Mouse (Mus musculus) B cell, adult 2 months (primary cell): ENCODE results near the gene Pnpla2.

ENCODE experiments used
- DNase-seq, 2 experiments: peaks; one replicate each; pipeline ENCODE4 v3.0.0; 2022

Gene Pnpla2

DNA sequence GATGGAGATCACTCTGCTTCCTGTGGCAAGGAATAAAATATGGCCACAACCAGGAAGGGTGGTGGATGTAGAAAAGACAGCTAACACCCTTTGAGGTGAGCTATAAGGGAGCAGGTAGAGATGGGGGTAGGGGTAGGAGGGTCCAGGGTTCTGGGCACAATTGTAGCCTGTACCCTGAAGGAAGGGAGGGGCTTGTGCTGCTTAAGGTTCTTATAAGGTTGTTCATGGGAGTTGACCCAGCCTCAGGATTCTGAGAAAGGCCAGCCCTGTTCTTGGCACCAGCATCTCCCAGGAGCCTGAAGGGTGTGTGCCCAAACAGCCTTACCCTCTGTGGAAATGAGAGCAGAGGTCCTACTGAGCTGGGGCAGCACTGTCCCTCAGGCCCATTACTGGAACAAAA lies 3.1 kb upstream of the Pnpla2 start:
- no peak for DNase-seq

DNA sequence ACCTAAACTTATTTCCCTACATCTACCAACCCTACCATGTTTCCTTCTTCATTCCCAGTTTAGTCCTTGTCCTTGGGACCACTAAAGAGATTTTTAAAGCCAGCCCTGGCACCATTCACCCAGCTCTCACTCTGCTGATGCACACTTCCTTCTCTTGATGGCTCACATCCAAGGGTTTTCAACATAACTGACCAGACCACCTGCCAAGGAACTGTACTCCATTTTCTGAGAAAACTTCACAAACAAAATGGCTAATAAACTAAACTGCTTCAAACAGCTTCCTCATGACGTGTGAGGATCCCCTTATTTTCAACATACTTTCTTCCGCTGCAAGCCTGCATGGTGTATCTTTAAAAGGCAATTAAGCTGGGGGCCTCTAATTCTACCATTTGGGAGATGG lies 1.4 kb upstream of the Pnpla2 start:
- no peak for DNase-seq

DNA sequence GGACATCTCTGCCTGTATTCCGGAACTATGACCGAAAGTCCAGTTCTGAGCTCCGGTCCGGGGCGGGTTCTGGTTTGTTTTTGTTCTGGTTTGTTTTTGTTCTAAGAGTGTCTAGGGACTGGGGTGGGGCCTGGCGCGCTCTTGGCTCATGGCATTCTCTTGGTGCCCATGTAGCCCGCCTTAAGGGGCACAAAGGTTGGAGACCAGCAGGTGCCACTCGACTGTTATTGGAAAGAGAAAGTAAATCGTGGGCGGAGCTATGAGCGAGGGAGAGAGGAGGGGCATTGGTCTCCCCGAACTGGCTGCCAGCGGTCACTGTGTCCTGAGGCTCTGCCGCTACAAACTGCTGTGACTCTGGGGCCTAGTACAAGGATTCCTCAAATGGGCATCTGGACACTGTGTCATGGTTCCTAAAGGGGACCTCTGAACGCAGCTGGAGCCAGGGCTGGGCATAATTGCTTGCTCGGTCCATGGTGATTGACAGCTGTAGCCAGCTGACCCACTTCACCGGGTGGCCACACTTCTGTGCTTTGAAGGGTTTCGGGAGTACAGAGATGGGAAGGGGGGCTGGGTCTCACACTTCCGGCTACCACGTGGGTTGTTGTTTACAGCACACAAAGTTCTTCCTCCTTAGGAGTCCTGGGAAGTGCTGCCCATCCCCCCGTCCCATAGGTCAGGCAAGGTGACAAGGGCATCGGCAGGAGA lies 764 bp downstream of the Pnpla2 start:
- DNase-seq = peak; percentile 68

DNA sequence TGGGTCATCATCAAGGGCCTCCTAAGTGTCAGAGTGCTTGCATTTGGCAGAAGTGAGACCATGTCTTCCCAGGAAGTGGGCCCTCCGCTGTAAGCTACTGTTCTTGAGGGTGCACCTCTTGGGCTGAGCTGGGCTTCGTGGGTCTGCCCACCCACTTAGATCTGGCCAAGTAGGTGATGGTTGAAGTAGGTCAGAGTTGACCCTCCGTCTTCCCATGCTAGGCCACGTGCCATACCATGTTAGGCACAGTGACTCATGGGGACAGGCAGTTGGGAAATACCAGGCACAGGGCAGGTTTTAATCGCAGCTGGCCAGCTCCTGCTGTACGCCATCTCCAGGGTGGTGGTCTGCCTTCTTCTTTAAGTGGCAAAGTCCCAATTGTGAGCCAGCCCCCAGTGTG lies 1.7 kb downstream of the Pnpla2 start:
- no peak for DNase-seq

DNA sequence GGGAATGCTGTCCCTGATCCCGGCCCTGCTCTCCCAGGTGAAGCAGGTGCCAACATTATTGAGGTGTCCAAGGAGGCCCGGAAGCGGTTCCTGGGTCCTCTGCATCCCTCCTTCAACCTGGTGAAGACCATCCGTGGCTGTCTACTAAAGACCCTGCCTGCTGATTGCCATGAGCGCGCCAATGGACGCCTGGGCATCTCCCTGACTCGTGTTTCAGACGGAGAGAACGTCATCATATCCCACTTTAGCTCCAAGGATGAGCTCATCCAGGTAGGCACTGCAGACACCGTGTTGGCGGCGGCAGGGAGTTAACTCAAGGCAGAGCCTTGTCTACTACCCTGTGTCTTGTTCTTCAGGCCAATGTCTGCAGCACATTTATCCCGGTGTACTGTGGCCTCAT lies 2.2 kb downstream of the Pnpla2 start:
- no peak for DNase-seq

DNA sequence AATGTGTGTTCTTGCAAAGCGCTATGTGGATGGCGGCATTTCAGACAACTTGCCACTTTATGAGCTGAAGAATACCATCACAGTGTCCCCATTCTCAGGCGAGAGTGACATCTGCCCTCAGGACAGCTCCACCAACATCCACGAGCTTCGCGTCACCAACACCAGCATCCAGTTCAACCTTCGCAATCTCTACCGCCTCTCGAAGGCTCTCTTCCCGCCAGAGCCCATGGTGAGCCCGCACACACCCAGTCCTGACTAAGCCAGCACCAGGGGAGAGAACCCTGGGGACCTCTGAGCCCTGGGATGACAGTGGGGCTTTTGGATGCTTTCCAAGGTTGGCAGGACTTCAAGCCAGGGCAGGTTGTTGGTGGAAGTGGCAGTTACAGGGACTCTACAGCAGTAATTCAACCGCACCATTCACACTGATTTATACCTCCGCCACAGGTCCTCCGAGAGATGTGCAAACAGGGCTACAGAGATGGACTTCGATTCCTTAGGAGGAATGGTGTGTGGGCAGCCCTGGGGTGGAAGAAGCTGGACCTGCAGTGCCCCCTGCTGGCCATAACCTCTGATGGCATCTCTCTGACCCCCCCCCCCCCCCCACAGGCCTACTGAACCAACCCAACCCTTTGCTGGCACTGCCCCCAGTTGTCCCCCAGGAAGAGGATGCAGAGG lies 3.1 kb downstream of the Pnpla2 start:
- peak; percentile 82 to 83 for DNase-seq

DNA sequence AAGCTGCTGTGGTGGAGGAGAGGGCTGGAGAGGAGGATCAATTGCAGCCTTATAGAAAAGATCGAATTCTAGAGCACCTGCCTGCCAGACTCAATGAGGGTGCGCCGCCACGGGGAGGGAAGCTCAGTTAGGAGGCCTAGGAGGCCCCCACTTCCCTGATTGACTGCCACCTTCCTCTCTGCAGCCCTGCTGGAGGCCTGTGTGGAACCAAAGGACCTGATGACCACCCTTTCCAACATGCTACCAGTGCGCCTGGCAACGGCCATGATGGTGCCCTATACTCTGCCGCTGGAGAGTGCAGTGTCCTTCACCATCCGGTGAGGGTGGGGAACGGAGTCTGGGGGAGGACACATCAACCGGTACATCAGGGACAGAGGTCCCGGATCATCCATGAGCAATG lies 3.7 kb downstream of the Pnpla2 start:
- DNase-seq = no peak

DNA sequence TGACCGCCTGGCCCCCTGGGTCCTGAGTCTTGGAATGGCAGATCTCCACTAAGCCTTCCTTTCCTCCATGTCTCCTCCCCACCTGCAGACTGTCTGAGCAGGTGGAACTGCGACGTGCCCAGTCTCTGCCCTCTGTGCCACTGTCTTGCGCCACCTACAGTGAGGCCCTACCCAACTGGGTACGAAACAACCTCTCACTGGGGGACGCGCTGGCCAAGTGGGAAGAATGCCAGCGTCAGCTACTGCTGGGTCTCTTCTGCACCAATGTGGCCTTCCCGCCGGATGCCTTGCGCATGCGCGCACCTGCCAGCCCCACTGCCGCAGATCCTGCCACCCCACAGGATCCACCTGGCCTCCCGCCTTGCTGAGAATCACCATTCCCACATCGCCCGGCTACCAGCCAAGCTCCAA lies 4.3 kb downstream of the Pnpla2 start:
- no peak for DNase-seq

DNA sequence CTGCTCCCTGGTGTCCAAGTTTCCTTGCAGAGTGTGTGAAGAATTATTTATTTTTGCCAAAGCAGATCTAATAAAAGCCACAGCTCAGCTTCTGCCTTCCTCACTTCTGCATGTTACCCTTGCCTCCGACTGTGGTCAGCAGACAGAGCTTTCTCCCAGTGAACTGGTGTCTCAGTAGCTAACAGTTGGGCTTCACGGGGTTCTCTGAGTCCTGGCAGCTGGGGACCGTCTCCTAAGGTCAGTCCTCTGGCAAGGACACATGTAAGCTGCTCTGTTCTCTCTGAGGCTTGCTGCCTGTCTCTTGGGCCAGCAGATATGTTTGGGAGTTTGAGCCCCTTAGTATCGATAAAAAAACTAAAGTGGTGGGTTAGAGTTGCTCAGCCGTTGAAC lies 5.0 kb downstream of the Pnpla2 start:
- no peak for DNase-seq

DNA sequence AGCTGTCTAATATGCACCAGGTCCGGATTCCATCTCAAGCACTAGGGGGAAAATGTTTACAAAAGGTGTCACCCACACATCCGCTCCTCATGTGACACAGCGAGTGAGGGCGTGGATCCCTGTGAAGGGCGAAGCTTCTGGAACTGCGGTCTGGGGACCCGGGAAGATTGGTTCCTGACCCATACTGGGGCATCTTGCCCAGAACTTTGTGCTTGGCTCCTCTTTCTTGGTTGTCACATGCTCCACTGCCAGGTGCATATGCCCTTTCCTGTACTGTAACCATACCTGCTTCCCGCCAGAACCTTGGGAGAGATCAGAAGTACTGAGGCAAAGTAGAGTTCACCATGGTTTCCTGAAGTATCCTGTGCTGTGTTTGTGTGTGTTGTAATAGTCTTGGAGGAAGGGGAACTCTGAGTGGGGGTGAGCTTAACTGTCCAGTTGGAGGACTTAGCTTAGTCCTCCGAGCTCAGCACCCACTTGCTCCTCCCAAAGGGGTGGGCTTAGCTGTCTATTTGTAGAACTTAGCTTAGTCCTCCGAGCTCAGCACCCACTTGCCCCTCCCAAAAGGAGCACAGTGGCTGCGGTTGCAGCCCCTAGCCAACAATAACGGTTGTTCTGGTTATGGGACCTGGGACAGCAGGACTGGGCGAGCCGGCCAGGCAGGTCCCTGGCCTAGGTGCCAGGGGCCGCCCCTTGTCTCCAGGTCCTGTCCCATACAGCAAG lies 5.6 kb downstream of the Pnpla2 start, which contains the start of gene Cracr2b:
Gene Cracr2b (plus strand): TSS at position 704 of the 723 bp plus-strand sequence.
- no peak for DNase-seq

DNA sequence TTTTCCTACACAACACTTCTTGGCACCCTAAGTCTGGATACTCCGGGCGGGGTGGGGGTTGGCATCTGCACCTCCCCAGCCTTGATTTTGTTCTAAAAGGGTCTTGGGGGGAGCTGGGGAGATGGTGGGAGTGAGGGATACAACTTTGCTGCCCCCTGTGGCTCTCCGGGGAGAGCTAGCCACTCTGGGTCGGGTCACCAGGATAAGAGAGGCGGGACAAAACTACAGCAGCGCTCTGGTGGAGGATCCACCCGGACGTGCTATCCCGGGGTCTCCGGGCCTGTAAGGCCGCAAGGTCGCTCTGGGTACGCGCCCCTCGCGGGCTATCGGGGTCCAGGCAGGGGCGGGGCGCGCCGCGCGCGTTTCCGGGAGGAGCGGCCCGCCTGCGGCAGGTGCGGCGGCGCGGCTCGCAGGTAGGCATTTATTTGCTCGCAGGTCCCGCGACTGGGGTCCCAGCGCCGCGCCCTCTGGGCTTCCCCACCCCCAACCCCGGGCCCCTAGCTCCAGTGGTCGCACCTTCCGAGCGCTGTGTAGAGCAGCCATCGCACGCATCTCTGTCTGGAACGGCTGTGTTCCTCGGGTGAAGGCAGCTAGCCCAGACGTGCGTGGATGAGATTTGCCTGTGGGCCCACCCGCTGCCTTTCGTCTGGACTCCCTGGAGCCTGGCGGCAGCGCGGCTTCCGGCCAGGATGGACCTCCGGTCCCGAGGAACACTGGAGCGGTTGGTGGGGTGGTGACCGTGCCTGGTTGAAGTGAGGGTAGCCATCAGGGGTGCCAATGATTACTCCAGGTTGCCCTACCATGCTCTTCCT lies 6.7 kb downstream of the Pnpla2 start:
- DNase-seq = no peak

DNA sequence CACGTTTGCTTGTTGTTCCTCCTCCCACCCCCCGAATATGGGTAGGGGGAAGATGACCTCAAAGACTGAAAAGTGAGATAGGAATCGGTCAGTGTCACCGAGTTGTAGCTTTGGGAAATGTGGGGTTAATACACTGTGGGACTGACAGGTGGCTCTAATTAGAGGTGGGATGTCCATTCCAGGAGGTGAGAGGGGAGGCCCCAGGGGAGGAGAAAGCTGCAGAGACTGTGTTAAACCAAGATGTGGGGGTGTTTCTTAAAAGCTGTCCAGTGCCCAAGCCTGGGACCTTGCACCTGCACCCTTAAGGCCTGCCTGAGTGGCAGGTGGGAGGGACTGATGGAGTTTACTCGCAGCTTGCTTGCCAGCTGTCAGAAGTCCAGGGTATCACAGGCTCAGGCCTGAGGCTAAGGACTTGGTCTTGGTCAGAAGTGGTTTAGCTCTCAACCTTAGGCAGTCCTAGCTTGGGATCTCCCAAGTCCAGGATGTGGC lies 7.4 kb downstream of the Pnpla2 start:
- no peak for DNase-seq

DNA sequence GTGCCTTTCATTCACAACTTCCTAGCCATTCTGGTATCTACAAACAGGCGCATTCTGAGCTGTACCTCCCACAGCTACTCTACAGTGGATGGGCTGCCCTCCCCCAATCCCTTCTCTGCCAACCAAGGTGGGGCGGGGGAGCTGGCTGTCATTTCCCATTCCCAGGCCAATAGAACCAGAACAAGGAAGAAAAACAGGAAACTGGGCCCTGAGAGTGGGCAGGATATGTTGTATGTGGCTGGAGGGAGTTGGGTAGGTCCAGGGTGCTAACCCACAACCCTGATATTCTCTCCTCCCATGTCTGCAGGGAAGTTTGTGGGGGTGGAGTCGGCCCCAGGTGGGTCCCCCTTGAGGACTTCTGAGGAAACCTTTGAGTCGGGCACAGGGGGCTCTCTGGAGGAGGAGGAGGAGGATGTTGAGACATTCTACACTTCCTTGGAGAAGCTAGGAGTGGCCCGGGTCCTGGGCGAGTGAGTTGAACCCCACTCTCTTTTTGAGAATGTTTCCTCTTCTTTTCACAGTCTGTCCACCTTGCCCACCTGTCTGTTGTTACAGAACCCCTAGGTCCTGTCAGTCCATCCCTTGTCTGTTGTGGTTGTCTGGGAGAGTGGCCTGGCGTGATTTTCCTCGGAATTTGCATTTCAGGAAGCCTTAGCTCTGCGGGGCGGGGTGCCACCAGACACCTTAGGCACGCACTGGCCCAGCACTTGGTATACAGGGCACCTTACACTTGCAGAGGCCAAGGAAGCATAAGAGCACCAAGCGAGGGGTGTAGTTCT lies 9.0 kb downstream of the Pnpla2 start:
- DNase-seq = no peak

DNA sequence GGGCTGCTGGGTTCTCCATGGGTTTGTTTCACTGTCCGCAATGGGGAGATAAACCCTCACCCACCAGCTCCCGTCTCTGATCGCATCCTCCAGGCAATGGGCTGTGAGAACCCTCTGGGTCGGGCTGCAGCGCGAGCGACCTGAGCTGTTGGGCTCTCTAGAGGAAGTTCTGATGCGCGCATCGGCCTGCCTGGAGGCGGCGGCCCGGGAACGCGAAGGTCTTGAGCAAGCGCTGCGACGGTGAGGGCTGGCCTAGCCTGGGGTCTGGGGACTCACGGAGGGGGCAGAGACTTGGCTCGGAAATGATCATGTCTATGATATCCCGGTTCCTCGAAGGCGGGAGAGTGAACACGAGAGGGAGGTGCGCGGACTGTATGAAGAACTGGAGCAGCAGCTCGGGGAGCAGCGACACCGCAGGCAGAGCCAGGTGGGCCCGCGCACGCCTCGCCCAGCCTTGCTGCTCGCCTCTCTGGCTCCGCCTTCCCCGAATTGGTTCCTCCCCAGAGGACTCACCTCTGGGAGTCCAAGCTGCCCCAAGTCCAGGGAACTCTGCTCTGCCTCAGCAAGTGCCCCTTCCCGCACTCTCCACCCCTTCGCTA lies 9.7 kb downstream of the Pnpla2 start:
- DNase-seq = peak; percentile 58

DNA sequence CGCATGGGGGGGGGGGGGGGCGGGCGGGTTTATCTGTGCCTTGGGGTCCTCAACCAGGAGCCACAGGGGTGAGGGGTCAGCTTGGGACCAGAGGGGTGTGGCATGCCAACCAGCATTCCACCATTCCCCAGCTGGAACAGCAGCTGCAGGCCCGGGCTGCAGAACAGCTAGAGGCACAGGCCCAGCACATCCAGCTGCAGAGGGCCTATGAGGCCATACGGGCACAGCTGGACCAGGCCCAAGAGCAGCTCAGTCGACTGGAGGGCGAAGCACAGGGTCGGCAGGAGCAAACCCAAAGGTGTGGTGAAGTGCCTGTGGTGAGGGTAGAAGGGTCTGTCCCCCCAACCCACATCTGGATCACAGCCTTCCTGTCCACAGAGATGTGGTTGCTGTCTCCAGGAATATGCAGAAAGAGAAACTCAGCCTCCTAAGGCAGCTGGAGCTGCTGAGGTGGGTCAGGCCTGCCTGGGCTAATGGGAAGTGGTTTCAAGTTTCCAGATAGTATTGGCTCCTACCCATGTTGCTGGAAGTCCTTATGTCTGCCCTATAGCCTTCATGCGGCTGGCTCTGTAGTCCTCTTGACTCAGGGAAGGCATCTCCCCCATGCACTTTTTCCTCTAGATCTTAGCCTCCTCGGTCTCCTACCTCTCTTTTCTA lies 10.5 kb downstream of the Pnpla2 start:
- no peak for DNase-seq

DNA sequence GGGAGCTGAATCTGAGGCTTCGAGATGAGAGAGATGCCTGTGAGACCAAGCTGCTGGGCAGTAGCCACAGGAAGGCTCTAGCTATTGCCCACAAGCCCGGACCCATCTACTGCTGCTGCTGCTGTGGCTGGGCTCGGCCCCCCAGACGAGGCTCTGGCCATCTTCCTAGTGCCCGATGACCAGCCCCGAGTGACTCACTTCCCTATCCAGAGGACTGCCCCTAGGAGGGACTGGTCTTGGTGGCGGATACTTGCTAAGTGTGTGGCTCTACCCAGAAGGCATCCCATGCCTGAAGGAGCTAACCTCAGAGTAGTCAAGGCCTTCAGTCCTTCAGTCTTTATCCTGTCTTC lies 11.0 kb downstream of the Pnpla2 start:
- DNase-seq = no peak

DNA sequence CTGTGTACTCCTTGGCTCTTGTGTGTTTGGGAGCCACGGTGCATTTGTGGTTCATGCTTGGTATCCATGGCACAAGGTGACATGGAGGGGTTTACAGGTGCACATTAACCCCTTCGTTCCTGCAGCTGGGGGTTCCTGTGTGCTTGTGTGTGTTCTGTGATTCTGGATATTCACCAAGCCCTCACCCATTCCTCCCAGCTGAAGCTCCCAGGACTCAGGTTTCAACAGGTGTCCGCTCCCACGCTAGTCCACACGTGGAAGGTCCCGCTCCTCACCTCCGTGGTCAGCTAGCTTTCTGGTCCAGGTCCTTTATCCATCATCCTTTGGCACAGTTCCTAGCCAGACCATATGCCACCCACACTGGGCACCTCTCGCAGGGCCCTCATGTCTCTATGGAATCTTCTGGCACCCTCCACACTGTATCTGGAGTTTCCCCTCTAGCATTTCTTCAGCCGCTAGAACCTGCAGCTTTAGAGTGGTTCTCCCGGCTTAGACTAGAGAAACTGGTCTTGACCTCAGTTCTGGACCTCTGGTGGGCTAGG lies 11.7 kb downstream of the Pnpla2 start:
- no peak for DNase-seq

DNA sequence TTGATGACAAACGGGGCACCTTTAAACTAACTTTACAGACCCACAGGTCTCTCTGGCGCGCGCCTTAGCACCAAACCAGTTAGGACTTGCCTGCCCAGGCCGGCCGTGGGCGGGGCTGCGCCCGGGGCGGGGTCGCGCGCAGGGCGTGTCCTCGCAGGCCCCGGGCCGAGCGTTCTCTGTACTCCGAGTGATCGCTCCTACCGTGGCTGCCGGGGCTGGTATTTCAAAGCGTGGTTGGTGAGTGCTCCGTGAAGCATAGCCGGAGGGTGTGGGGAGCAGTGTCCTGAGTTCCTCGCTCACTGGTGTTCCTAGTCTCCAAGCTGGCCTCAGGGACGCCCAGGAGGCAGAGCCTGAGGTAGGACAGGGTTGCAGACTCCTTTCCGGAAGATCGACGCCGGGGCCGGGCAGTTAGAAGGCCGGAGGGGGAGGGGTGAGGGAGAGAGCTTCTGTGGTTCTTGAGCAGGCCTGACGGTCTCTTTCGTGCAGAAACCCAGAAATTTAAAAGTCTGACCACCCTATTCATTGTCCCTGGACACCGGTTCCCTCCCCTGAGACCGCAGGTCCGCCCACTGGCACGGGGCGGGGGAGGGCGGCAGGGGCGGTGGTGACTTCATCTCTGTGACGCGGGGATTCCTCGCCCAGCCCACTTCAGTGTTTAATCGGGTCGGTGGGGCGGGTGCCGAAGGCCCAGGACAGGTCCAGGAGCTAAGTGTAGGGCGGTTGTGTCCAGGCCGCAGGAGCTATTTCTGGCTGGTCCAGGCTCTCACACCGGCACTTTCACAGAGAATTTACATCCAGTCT lies 12.4 kb downstream of the Pnpla2 start, which contains the start of gene Cd151:
Gene Cd151 (plus strand): TSS at position 163 of the 801 bp plus-strand sequence.
- DNase-seq = peak; percentile 83 to 84

DNA sequence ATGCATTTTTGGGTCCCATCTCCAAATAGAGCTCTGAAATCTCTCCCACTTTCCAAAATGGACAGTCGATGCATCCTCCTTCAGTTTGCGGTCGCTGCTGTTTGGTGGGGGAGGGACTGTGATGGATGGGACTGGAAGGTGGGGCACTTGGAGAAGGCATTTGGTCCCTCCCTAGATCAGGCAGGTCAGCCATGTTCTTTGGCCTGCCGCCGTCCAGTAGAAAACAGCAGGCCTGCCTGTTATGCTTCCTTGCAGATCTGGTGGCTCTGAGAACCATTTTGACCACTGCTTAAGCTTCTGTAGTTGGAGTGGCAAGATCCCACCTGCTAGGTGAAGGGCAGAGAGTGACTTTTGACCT lies 13.1 kb downstream of the Pnpla2 start:
- DNase-seq = no peak
